Mouse (Mus musculus) kidney, embryonic 14.5 days (tissue): Measurements from ENCODE around the gene Tiprl. TPM values are rescaled to one million over a fixed set of nuclear protein-coding genes. Genes with fewer than 3 reads are reported as not detected.

Experiments
- ATAC-seq: fragments of 200-750 bp; cut with Nextera tagmentation; 2 replicates; pipeline ENCODE4 v1.8.0; 2017; ENCODE audit warnings: moderate number of reproducible peaks, mild to moderate bottlenecking, moderate TSS enrichment, moderate library complexity; ENCODE audit not compliant: low FRiP score, low TSS enrichment
- H3K27ac ChIP-seq: fragments of 300-500 bp; sonication (generic); 2 replicates; pipeline ENCODE4 v1.5.1; 2014; ENCODE audit warnings: low read depth, mild to moderate bottlenecking, low read length, moderate library complexity, mixed read lengths
- H3K27me3 ChIP-seq: fragments of 300-500 bp; sonication (generic); 2 replicates; pipeline ENCODE4 v1.6.1; 2014; ENCODE audit warnings: mild to moderate bottlenecking, low read length; ENCODE audit not compliant: control insufficient read depth, insufficient read depth
- H3K36me3 ChIP-seq: fragments of 300-500 bp; sonication (generic); 2 replicates; pipeline ENCODE4 v1.6.1; 2014; ENCODE audit warnings: low read length, mixed read lengths; ENCODE audit not compliant: control insufficient read depth, insufficient read depth
- H3K4me1 ChIP-seq: fragments of 300-500 bp; sonication (generic); 2 replicates; pipeline ENCODE4 v1.6.1; 2014; ENCODE audit warnings: low read length, mixed read lengths; ENCODE audit not compliant: control insufficient read depth, insufficient read depth
- H3K4me2 ChIP-seq: fragments of 300-500 bp; sonication (generic); replicated peaks from 2 replicates; pipeline ENCODE4 v1.6.1; 2014; ENCODE audit warnings: low read depth, mild to moderate bottlenecking, low read length
- H3K4me3 ChIP-seq: fragments of 300-500 bp; sonication (generic); 2 replicates; pipeline ENCODE4 v1.5.1; 2014; ENCODE audit warnings: mild to moderate bottlenecking, low read length
- H3K9ac ChIP-seq: fragments of 300-500 bp; sonication (generic); 2 replicates; pipeline ENCODE4 v1.6.1; 2014; ENCODE audit warnings: low read depth, mild to moderate bottlenecking, low read length, moderate library complexity
- H3K9me3 ChIP-seq: fragments of 300-500 bp; sonication (generic); 2 replicates; pipeline ENCODE4 v1.6.1; 2016; ENCODE audit warnings: low read length; ENCODE audit not compliant: control insufficient read depth
- WGBS: fragments of 180-500 bp; shearing (Covaris S2); extraction: QIAGEN DNeasy Blood & Tissue Kit; methylation state at CpG from one replicate; pipeline ENCODE4 v1.1.7; 2014; 5-methylcytosine and 5-hydroxymethylcytosine counted together
- polyA plus RNA-seq: library from polyadenylated mRNA; unstranded; fragments of >200 nt; fragmentation: Nextera tagmentation; extraction: Ambion mirVana; gene quantifications from 2 replicates; pipeline ENCODE4 v1.2.1, GENCODE M21; 2014

Tiprl gene
- polyA plus RNA-seq, 1 experiment from 2014 or later = 103 TPM

DNA sequence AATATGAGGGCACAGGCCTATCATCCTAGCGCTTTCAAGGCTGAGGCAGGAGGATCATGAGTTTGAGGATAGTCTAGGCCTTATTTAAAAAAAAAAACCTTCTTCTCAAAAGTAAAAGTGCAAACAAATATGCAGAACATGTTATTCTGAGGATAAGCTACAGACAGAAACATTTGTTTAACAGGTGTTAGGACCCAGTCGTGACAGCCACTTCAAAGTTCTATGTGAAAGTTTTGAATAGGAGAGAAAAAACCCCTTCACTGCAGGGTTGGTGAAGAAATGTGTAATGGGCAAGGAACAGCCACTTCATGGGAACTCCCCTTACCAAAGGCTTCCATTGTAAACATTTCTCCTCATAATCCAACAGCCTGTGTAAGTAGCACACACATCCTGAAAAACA, 13.8 kb upstream of the Tiprl start:
- Histone ChIP-seq H3K36me3 (no peaks in the 10 kb centered on the region), H3K4me2 (no peak overlapping the region)
- 90% methylated on average over 2 of the region's 2 CpGs for WGBS

GRCm38 (mm10) chr1:165248842-165249241, 12.0 kb upstream of the Tiprl start:
- ATAC-seq = no peak
- H3K9me3 ChIP-seq = no peaks in the 10 kb centered on the region
- H3K4me1 ChIP-seq = no peaks in the 10 kb centered on the region
- H3K27ac ChIP-seq = no peak overlapping the region
- no peaks in the 10 kb centered on the region for H3K27me3 ChIP-seq
- no peak overlapping the region for H3K4me3 ChIP-seq
- no peak overlapping the region for H3K9ac ChIP-seq
- H3K4me2 ChIP-seq = no peak overlapping the region
- H3K36me3 ChIP-seq = no peaks in the 10 kb centered on the region
- 69% methylated on average over 4 of the region's 4 CpGs for WGBS

More for the DNA sequence above, 13.8 kb upstream of the Tiprl start:
- ATAC-seq = no peak
- Histone ChIP-seq H3K4me1 (no peaks in the 10 kb centered on the region), H3K9ac (no peak overlapping the region), H3K4me3 (no peak overlapping the region), H3K9me3 (no peaks in the 10 kb centered on the region), H3K27ac (no peak overlapping the region), H3K27me3 (no peaks in the 10 kb centered on the region)

- Histone ChIP-seq H3K27ac (no peak overlapping the region), H3K4me3 (no peak overlapping the region), H3K4me1 (no peaks in the 10 kb centered on the region), H3K36me3 (no peaks in the 10 kb centered on the region), H3K27me3 (no peaks in the 10 kb centered on the region), H3K4me2 (no peak overlapping the region), H3K9ac (no peak overlapping the region), H3K9me3 (no peaks in the 10 kb centered on the region)
- no peak for ATAC-seq
- WGBS = 99% methylated on average over 3 of the region's 3 CpGs
Observed at GRCm38 (mm10) chr1:165247788-165248187, 11.0 kb upstream of the Tiprl start.

- Histone ChIP-seq H3K4me3 (no peak overlapping the region), H3K36me3 (no peaks in the 10 kb centered on the region), H3K4me1 (no peaks in the 10 kb centered on the region), H3K9me3 (no peaks in the 10 kb centered on the region), H3K27ac (no peak overlapping the region), H3K27me3 (no peaks in the 10 kb centered on the region), H3K9ac (no peak overlapping the region), H3K4me2 (no peak overlapping the region)
- 31% methylated on average over 5 of the region's 5 CpGs for WGBS
- ATAC-seq = no peak; the same call in 1 of the 2 replicates
Observed at GRCm38 (mm10) chr1:165247085-165247484, 10.3 kb upstream of the Tiprl start.

- no peak for ATAC-seq
- Histone ChIP-seq H3K36me3 (no peaks in the 10 kb centered on the region), H3K27ac (no peak overlapping the region), H3K4me3 (no peak overlapping the region), H3K4me2 (no peak overlapping the region), H3K9me3 (no peaks in the 10 kb centered on the region), H3K27me3 (no peaks in the 10 kb centered on the region), H3K9ac (no peak overlapping the region), H3K4me1 (no peaks in the 10 kb centered on the region)
- WGBS = 67% methylated on average over 5 of the region's 5 CpGs
Observed at GRCm38 (mm10) chr1:165246587-165246986, 9.8 kb upstream of the Tiprl start.

DNA sequence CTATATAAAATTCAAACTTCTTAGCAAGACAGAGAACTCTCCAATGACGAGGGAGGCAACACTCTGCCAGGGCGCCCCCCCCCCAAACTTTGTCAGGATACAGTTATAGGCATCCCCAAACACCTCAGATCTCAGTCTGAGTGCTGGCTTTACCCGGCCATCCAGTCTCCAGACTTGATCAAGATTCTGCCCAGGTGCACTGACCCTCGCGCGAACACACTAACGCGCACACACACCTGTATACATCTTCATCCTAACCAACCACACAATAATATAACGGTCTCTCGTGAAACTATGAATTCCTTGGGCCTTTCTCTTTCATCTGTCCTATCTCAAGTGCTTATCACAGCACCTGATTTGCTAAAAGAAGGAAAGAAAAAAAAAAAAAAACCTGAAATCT, 950 bp downstream of the Tiprl start:
- no peak for ATAC-seq
- Histone ChIP-seq H3K36me3 (no peaks in the 10 kb centered on the region), H3K4me3 (peak overlapping the region; percentile 89), H3K27ac (peak overlapping the region; percentile 86; the same call in 1 of the 2 replicates), H3K9ac (peak overlapping the region; percentile 71), H3K27me3 (no peaks in the 10 kb centered on the region), H3K4me2 (peak overlapping the region; percentile 85), H3K4me1 (peaks cover 9% of the 10 kb centered on the region; the same call in 1 of the 2 replicates), H3K9me3 (no peaks in the 10 kb centered on the region)
- WGBS = 10% methylated on average over 10 of the region's 10 CpGs

GRCm38 (mm10) chr1:165233806-165234205, 3.0 kb downstream of the Tiprl start:
- WGBS = 76% methylated on average over 2 of the region's 2 CpGs

DNA sequence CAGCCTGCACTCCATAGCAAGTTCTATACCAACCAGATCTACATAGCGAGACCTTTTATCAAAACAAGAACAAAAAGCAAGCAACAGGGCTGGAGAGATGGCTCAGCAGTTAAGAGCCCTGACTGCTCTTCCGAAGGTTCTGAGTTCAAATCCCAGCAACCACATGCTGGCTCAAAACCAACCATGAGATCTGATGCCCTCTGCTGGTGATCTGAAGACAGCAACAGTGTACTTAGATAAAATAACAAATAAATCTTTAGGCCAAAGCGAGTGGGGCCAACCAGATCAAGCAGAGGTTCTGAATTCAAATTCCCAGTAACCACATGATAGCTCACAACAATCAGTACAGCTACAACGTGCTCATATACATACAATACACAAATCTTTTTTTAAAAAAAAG, 6.1 kb downstream of the Tiprl start:
- 90% methylated on average over 4 of the region's 4 CpGs for WGBS
- Histone ChIP-seq H3K9me3 (no peaks in the 10 kb centered on the region), H3K27ac (no peak overlapping the region), H3K4me2 (no peak overlapping the region), H3K36me3 (peaks cover 9% of the 10 kb centered on the region), H3K9ac (no peak overlapping the region), H3K4me1 (peaks cover 6% of the 10 kb centered on the region; the same call in 1 of the 2 replicates), H3K4me3 (no peak overlapping the region), H3K27me3 (no peaks in the 10 kb centered on the region)
- ATAC-seq = no peak

More at GRCm38 (mm10) chr1:165233806-165234205, 3.0 kb downstream of the Tiprl start:
- Histone ChIP-seq H3K4me3 (no peak overlapping the region), H3K9me3 (no peaks in the 10 kb centered on the region), H3K4me2 (no peak overlapping the region), H3K36me3 (no peaks in the 10 kb centered on the region), H3K4me1 (peaks cover 9% of the 10 kb centered on the region; the same call in 1 of the 2 replicates), H3K27me3 (no peaks in the 10 kb centered on the region), H3K27ac (no peak overlapping the region), H3K9ac (no peak overlapping the region)
- ATAC-seq = no peak

DNA sequence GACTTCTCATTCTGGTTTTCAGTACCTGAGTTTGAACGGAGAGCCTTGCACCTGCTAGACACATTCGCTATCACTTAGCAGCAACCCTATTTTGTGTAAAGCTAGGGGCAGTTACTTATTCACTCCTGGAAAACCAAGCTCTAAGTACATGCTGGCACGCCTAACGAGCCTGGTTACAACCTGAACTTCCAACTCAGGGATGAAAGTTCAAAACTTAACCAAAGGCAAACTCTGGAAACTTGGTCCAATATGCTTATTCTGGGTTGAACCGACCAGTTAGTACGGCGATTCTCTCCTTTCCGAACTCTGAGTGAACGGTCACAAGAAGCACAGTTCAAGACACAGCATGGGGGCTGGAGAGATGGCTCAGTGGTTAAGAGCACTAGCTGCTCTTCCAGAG, 7.2 kb downstream of the Tiprl start:
- H3K27me3 ChIP-seq = no peaks in the 10 kb centered on the region

More for the DNA sequence above, 7.2 kb downstream of the Tiprl start:
- H3K4me1 ChIP-seq = no peaks in the 10 kb centered on the region
- H3K4me3 ChIP-seq = no peak overlapping the region
- H3K9me3 ChIP-seq = no peaks in the 10 kb centered on the region
- H3K4me2 ChIP-seq = no peak overlapping the region
- peaks cover 20% of the 10 kb centered on the region for H3K36me3 ChIP-seq
- no peak overlapping the region for H3K27ac ChIP-seq
- H3K9ac ChIP-seq = no peak overlapping the region
- no peak for ATAC-seq
- WGBS = 94% methylated on average over 9 of the region's 9 CpGs
